Mouse (Mus musculus) lung, adult 2 months (tissue): ENCODE measurements around the gene Il12rb2. TPM values are rescaled to one million over a fixed set of nuclear protein-coding genes. Genes with fewer than 3 reads are reported as not detected.
A peak's percentile ranks its signal among the peaks of the same experiment; 100 is the strongest.

Source experiments
- DNase-seq: peaks from one replicate; pipeline ENCODE4 v3.0.0; 2022
- H3K4me1 ChIP-seq: fragments of 200-500 bp; 2 replicates; pipeline ENCODE4 v1.6.1; 2011; ENCODE audit warnings: low read length; ENCODE audit not compliant: control insufficient read depth, insufficient read depth
- H3K4me3 ChIP-seq: fragments of 200-500 bp; replicated peaks from 2 replicates; pipeline ENCODE3; 2011; ENCODE audit warnings: low read depth, mild to moderate bottlenecking, control low read depth, low read length; ENCODE audit errors: extremely low read depth
- CTCF ChIP-seq: fragments of 200-500 bp; IDR thresholded peaks from 2 replicates; pipeline ENCODE4 v1.5.1; 2011; ENCODE audit warnings: mild to moderate bottlenecking, low read length, control low read depth; ENCODE audit not compliant: insufficient read depth
- POLR2A ChIP-seq: fragments of 200-500 bp; IDR thresholded peaks from 2 replicates; pipeline ENCODE4 v1.6.1; 2011; ENCODE audit warnings: low read depth, mild to moderate bottlenecking, control low read depth, low read length, borderline replicate concordance; ENCODE audit errors: extremely low read depth
- WGBS: fragments of 180-500 bp; shearing (Covaris S2); methylation state at CpG from one replicate; pipeline ENCODE4 v1.1.7; 2018; 5-methylcytosine and 5-hydroxymethylcytosine counted together
- polyA plus RNA-seq: library from polyadenylated mRNA; depleted of rRNA; stranded (reverse); fragments of >200 nt; gene quantifications from 2 replicates; pipeline ENCODE4 v1.2.3, GENCODE M21; 2012

Gene Il12rb2
- polyA plus RNA-seq, 1 experiment = 1.1 TPM

DNA sequence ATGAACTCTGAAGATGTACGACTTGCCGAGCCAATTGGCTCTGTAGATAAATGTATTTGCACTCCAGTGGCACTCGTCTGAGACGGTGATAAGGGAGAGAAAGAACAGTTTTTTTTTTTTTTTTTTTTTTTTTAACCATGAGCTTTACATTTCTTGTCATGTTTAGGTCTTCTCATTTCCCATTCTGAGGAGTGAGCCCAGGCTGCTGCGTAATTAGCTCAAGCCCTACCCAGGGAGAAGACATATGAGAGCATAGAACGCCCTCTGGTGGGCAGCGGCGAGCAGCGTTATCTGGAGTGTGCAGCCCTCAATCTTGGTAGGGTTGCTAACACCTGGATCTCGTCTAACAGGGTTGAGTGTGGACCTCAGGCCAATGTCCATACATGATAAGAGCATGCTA, 57.5 kb downstream of the Il12rb2 start:
- no peak overlapping the region for H3K4me3 ChIP-seq
- 21% methylated on average over 10 of the region's 10 CpGs for WGBS
- H3K4me1 ChIP-seq = no peaks in the 10 kb centered on the region
- TF ChIP-seq CTCF (peak; percentile 75), POLR2A (no peak)
- DNase-seq = peak; percentile 62

DNA sequence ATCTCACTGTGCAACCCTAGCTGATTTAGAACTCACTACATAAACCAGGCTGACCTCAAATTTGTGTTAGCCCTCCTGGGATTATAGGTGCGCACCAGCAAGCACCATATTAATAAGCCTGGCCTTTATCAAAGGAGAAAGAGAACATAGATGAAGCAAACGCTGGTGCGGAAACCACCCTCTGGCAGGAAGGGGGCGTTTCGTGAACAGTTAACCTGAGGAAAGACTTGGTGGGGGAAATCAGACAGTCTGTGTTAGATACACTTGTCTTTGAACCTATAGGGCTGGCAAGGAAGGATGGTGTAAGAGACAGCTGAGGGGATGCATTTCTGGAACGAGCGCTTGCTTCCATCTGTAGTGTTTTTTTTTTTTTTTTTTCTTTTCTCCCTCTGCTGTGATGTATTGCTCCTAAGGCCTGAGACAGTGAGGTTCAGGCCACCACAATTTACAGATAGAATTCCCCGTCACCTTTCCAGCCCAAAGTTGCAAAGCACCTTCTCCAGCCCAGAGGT, 58.1 kb downstream of the Il12rb2 start:
- DNase-seq = no peak
- WGBS = 78% methylated on average over 8 of the region's 8 CpGs
- TF ChIP-seq POLR2A (no peak), CTCF (no peak)
- Histone ChIP-seq H3K4me3 (no peak overlapping the region), H3K4me1 (no peaks in the 10 kb centered on the region)

DNA sequence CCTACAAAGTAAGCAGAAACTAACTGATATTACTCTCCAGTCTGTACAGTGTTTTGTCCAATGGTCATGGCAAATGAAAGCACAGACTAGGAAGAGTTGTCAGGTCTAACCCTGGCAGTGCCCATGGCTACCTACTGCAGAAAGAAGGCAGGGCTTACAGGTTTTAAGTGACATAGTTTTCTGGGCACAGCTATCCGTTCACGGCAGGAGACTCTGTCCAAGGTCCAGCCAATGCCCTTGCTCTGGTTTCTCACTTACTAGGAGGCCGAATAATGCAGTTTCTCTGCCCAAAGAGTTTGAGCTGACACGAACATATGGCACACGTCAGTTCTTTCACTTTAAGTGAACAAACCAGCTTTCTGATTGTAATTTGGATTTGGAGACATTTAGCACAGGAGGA, 58.9 kb downstream of the Il12rb2 start:
- no peak overlapping the region for H3K4me3 ChIP-seq
- DNase-seq = no peak
- 62% methylated on average over 5 of the region's 5 CpGs for WGBS
- no peak for TF ChIP-seq CTCF
- TF ChIP-seq POLR2A = no peak
- H3K4me1 ChIP-seq = no peaks in the 10 kb centered on the region

DNA sequence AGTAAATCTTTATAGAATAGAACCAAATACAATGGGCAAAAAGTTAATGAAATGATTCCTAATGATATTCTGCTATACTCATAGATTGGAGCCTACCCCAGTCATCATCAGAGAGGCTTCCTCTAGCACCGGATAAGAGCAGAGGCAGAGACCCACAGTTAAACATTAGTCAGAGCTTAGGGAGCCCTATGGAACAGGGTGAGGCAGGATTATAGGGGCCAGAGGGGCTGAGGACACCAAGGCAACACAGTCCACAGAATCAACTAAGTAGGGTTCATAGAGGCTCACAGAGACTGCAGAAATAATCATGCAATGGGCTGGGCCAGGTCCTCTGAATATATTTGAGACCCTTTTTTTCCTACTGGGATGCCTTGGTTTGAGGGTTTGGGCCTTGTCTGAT, 61.3 kb downstream of the Il12rb2 start:
- 58% methylated on average over 1 of the region's 1 CpGs for WGBS
- no peak overlapping the region for H3K4me3 ChIP-seq
- no peak for TF ChIP-seq CTCF
- TF ChIP-seq POLR2A = no peak
- no peaks in the 10 kb centered on the region for H3K4me1 ChIP-seq
- no peak for DNase-seq

DNA sequence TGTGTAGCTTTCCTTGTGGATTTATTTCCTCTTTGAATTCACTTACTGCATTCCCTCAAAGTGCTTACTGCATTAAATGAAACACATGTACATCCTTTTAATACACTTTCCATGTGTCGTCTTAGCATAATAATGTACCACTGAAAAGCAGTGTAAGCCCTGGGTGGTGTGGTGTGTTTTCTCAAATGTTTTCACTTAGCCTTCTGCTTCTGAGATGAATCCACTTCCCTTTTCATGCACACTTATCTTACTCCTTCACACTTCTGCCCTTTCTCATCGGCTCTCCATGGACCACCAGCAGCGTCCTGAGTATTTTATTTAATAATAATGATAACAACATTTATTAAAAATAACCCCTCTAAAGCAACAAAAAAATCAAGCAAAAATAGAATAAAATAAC, 66.2 kb downstream of the Il12rb2 start:
- 77% methylated on average over 3 of the region's 3 CpGs for WGBS
- no peaks in the 10 kb centered on the region for H3K4me1 ChIP-seq
- no peak for DNase-seq
- TF ChIP-seq POLR2A (no peak), CTCF (no peak)
- no peak overlapping the region for H3K4me3 ChIP-seq

DNA sequence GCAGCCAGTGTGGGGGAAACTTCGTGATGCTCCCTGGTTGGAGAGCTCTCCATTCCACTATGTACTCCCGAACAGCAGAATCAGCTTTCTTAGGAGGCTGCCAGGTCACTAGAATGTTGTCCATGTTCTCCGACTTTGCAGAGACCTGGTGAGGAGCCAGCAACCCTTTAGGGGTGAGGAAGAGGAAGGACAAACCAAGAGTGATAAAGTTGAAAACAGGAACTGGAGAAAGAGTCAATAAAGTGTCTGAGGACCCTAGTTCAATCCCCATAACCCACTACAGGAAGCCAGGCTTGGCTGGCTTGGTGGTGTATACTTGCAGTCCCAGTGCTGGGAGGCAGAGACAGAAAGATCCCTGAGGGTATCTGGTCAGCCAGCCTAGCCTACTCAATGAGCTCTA, 67.0 kb downstream of the Il12rb2 start:
- H3K4me1 ChIP-seq = no peaks in the 10 kb centered on the region
- H3K4me3 ChIP-seq = no peak overlapping the region
- DNase-seq = no peak
- WGBS = 68% methylated on average over 3 of the region's 3 CpGs
- TF ChIP-seq CTCF (no peak), POLR2A (no peak)

DNA sequence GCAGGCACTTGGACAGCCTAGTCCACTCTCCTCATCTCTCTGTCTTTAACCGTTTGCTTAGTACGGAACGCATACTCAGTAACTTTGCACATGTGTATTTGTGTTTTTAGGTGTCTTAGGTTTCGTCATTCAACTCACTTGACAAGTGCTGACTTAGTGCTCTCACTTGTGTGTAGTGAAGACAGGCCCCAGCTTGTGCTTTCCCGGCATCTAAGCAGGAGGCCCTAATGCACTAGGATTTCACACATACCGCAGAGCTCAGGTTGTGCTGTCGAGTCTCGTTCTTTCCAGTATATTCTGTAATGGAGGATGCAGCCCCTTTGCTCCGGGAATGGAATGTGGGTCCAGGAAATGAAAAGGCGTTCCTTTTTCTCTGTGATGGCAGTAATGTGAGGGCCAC, 72.8 kb downstream of the Il12rb2 start:
- TF ChIP-seq POLR2A (no peak), CTCF (no peak)
- Histone ChIP-seq H3K4me1 (no peaks in the 10 kb centered on the region; the same call in 1 of the 2 replicates), H3K4me3 (no peak overlapping the region)
- no peak for DNase-seq
- 63% methylated on average over 10 of the region's 10 CpGs for WGBS

DNA sequence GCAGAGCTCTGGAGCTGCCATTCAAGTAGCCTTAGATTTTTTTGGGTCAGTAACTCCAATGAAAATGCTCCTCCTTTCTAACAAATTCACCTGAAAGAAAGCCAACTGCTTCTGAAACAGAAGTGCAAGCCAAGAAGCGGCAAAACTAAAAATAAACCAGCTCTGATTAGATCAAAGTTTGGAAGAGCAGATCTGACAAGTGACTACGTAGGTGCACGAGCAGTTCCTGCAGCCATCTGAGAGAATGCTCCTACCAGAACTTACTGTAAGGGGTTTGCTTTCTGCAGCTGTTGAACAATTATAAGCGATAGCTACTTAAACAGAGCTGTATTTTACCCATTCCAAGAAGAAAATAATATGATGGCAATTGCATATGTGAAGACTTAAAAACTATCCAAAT, 73.5 kb downstream of the Il12rb2 start:
- Histone ChIP-seq H3K4me3 (no peak overlapping the region), H3K4me1 (no peaks in the 10 kb centered on the region; the same call in 1 of the 2 replicates)
- WGBS = 55% methylated on average over 4 of the region's 4 CpGs
- TF ChIP-seq CTCF (no peak), POLR2A (no peak)
- no peak for DNase-seq

DNA sequence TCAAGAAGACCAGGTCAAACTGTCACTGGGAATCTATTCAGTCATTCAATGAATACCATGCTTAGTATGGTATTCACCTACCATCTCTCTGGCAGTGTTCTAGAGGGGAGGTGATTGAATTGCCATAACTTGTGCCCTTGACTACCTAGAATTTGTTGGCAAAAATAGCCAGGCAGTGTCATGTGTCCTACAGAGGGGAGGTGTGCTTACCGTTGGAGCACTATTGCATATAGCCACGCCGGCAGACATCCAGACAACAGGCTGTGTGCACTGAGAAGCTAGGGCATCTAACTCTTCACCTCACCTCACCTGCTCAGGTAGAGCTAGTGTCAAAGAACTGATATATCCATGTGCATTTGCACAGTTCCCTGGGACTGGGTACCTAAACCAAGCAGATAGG, 74.8 kb downstream of the Il12rb2 start:
- WGBS = 83% methylated on average over 3 of the region's 3 CpGs
- Histone ChIP-seq H3K4me1 (no peaks in the 10 kb centered on the region; the same call in 1 of the 2 replicates), H3K4me3 (no peak overlapping the region)
- TF ChIP-seq CTCF = no peak
- TF ChIP-seq POLR2A = no peak
- DNase-seq = no peak

DNA sequence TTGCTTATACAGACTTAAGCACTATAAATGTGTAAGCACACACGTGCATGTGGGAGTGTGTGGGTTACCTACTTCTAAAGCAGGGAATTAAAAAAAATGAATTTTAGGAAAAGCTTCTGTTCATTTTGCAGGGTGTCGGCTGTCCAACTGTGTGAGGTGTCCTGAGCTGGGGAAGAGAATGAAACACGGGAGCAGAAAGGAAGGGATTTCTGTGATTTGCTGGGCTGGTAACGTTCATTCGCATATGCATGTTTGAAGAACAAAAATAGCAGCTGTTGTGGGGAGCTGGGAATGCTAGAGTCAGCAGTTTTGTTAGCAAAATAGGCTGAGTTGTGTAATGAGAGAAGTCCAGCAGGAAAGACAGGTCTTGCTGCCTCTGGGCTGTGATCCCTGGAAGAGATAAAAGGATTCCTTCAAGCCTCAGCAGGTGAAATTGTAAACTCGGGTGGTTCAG, 75.3 kb downstream of the Il12rb2 start:
- DNase-seq = no peak
- TF ChIP-seq CTCF (no peak), POLR2A (no peak)
- no peaks in the 10 kb centered on the region; the same call in 1 of the 2 replicates for H3K4me1 ChIP-seq
- 41% methylated on average over 6 of the region's 6 CpGs for WGBS
- H3K4me3 ChIP-seq = no peak overlapping the region

DNA sequence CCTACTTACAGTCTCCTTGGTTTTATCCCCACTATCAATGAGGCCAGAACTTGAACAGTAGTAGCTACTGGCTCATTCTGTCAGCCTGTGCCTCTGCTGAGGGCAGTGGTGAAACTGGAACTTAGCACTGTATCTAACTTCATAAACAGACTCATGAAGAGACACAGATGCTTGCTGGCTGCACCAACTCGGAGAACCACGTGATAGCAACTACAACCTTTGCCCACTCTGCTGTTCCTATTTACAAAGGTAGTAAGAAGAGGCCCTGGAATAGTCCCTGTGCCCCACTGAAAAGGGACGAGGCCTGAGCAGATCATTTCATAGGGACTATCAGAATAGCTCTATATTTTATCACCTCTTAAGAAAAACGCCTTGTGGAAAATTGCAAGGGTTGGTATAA, 75.7 kb downstream of the Il12rb2 start:
- 43% methylated on average over 4 of the region's 4 CpGs for WGBS
- Histone ChIP-seq H3K4me3 (no peak overlapping the region), H3K4me1 (no peaks in the 10 kb centered on the region; the same call in 1 of the 2 replicates)
- no peak for TF ChIP-seq CTCF
- no peak for TF ChIP-seq POLR2A
- no peak for DNase-seq
